Mouse (Mus musculus) liver, embryonic 14.5 days (tissue): ENCODE results near the gene Jmy. TPM values are rescaled to one million over a fixed set of nuclear protein-coding genes. Genes with fewer than 3 reads are reported as not detected.
A peak's percentile ranks its signal among the peaks of the same experiment; 100 is the strongest.

ENCODE experiments used
- ATAC-seq: fragments of 200-750 bp; cut with Nextera tagmentation; 2 replicates; pipeline ENCODE4 v1.8.0; 2017; ENCODE audit warnings: moderate number of reproducible peaks, mild to moderate bottlenecking, moderate library complexity; ENCODE audit not compliant: insufficient read depth
- DNase-seq, 3 experiments: peaks; one replicate each; pipeline ENCODE4 v3.0.0-alpha.2; 2012 to 2013; ENCODE audit warnings: low read depth in 3 of 3, low spot score in 3 of 3
- H3K27ac ChIP-seq: fragments of 300-500 bp; sonication (generic); 2 replicates; pipeline ENCODE4 v1.5.1; 2014; ENCODE audit warnings: moderate library complexity, mild to moderate bottlenecking, control low read depth, inconsistent platforms
- H3K27me3 ChIP-seq: fragments of 300-500 bp; sonication (generic); 2 replicates; pipeline ENCODE4 v1.6.1; 2014; ENCODE audit warnings: mild to moderate bottlenecking, low read length, moderate library complexity; ENCODE audit not compliant: control insufficient read depth, insufficient read depth
- H3K36me3 ChIP-seq: fragments of 300-500 bp; sonication (generic); replicated peaks from 2 replicates; pipeline ENCODE4 v1.6.1; 2014; ENCODE audit warnings: low read depth; ENCODE audit not compliant: control insufficient read depth, insufficient read depth
- H3K4me1 ChIP-seq, 2 experiments: fragments of 200-500 bp in 1 of 2; fragments of 300-500 bp in 1 of 2; sonication (generic) in 1 of 2; replicated peaks; 2 replicates each; pipeline ENCODE4 v1.6.1; 2012 to 2014; ENCODE audit warnings: antibody characterized with exemption in 1 of 2, inconsistent platforms in 1 of 2, low read length in 1 of 2; ENCODE audit not compliant: control insufficient read depth in 2 of 2, insufficient read depth in 2 of 2
- H3K4me2 ChIP-seq: fragments of 300-500 bp; sonication (generic); 2 replicates; pipeline ENCODE4 v1.6.1; 2014; ENCODE audit warnings: low read depth, mild to moderate bottlenecking, control low read depth, moderate library complexity
- H3K4me3 ChIP-seq, 2 experiments: fragments of 200-500 bp in 1 of 2; fragments of 300-500 bp in 1 of 2; sonication (generic) in 1 of 2; 2 replicates each; pipeline ENCODE4 v1.5.1; 2012 to 2014; ENCODE audit warnings: low read depth in 2 of 2, low read length in 2 of 2, mild to moderate bottlenecking in 2 of 2, control low read depth in 1 of 2, inconsistent platforms in 1 of 2, moderate library complexity in 1 of 2; ENCODE audit not compliant: insufficient read depth in 1 of 2
- H3K9ac ChIP-seq: fragments of 300-500 bp; sonication (generic); replicated peaks from 2 replicates; pipeline ENCODE4 v1.6.1; 2014; ENCODE audit warnings: mild to moderate bottlenecking, control low read depth, moderate library complexity
- H3K9me3 ChIP-seq: fragments of 300-500 bp; sonication (generic); 2 replicates; pipeline ENCODE4 v1.6.1; 2016; ENCODE audit warnings: low read length, mixed read lengths; ENCODE audit not compliant: control insufficient read depth
- CTCF ChIP-seq: IDR thresholded peaks from 2 replicates; pipeline ENCODE4 v1.5.1; 2016; ENCODE audit warnings: antibody characterized with exemption, low read depth, control low read depth
- EP300 ChIP-seq: IDR thresholded peaks from 2 replicates; pipeline ENCODE4 v1.6.1; 2016; ENCODE audit warnings: antibody characterized with exemption, low read depth
- WGBS: fragments of 180-500 bp; shearing (Covaris S2); extraction: QIAGEN DNeasy Blood & Tissue Kit; methylation state at CpG from one replicate; pipeline ENCODE4 v1.1.7; 2014; ENCODE audit not compliant: insufficient replicate concordance; 5-methylcytosine and 5-hydroxymethylcytosine counted together
- polyA plus RNA-seq, 2 experiments: library from polyadenylated mRNA; depleted of rRNA in 1 of 2; stranded (reverse) in 1 of 2; unstranded in 1 of 2; fragments of >200 nt; fragmentation: Nextera tagmentation in 1 of 2; extraction: Ambion mirVana in 1 of 2; gene quantifications; 2 replicates each; pipeline versions ENCODE4 v1.2.1 to v1.2.3; 2012 to 2014

The Jmy gene
- polyA plus RNA-seq (2012; rRNA removed) (1.9 and 2.8 TPM in 2 replicates), polyA plus RNA-seq (2014; fragmentation: Nextera tagmentation; extraction: Ambion mirVana) (2.3 TPM in 2 replicates)

- H3K4me3 ChIP-seq = peak within 1 kb of the TSS; percentile 93 to 98
- peaks cover 12% of the 10 kb centered on the region in 2 experiments for H3K4me1 ChIP-seq
- H3K9ac ChIP-seq = peak within 1 kb of the TSS; percentile 92
- no peaks in the 10 kb centered on the region for H3K27me3 ChIP-seq
- no peaks in the 10 kb centered on the region for H3K9me3 ChIP-seq
- TF ChIP-seq CTCF = no peak
- no peak for TF ChIP-seq EP300
- under 1% methylated on average over 105 of the region's 105 CpGs for WGBS
- ATAC-seq (peak; percentile 86), DNase-seq (peak; percentile 66 to 73 (median 72))
- H3K4me2 ChIP-seq = peak within 1 kb of the TSS; percentile 92
- no peaks in the 10 kb centered on the region for H3K36me3 ChIP-seq
- H3K27ac ChIP-seq = peak within 1 kb of the TSS; percentile 85
These were observed at the start of gene Jmy for GRCm38 (mm10) chr13:93499167-93499972. Jmy (minus strand) TSS chr13:93499808.

- no peak for ATAC-seq
- TF ChIP-seq CTCF (no peak), EP300 (no peak)
- Histone ChIP-seq H3K36me3 (no peaks in the 10 kb centered on the region), H3K4me1 (no peaks in the 10 kb centered on the region), H3K9ac (no peak overlapping the region), H3K27me3 (no peaks in the 10 kb centered on the region), H3K9me3 (no peaks in the 10 kb centered on the region), H3K27ac (no peak overlapping the region), H3K4me3 (no peak overlapping the region), H3K4me2 (no peak overlapping the region)
- WGBS = 65% methylated on average over 5 of the region's 5 CpGs
- no peak for DNase-seq
These were observed 48.0 kb upstream of the Jmy start for GRCm38 (mm10) chr13:93547641-93548040.

GRCm38 (mm10) chr13:93546011-93546410 lies 46.4 kb upstream of the Jmy start:
- 45% methylated on average over 1 of the region's 1 CpGs for WGBS
- TF ChIP-seq EP300 (no peak), CTCF (no peak)
- H3K4me2 ChIP-seq = no peak overlapping the region
- H3K4me1 ChIP-seq = no peaks in the 10 kb centered on the region
- no peak overlapping the region for H3K9ac ChIP-seq
- H3K36me3 ChIP-seq = no peaks in the 10 kb centered on the region
- H3K9me3 ChIP-seq = no peaks in the 10 kb centered on the region
- H3K27ac ChIP-seq = no peak overlapping the region
- DNase-seq (no peak), ATAC-seq (no peak)
- no peaks in the 10 kb centered on the region for H3K27me3 ChIP-seq
- no peak overlapping the region for H3K4me3 ChIP-seq

- Histone ChIP-seq H3K9ac (no peak overlapping the region), H3K4me1 (no peaks in the 10 kb centered on the region), H3K9me3 (no peaks in the 10 kb centered on the region), H3K27me3 (no peaks in the 10 kb centered on the region), H3K4me3 (no peak overlapping the region), H3K4me2 (no peak overlapping the region), H3K36me3 (no peaks in the 10 kb centered on the region), H3K27ac (no peak overlapping the region)
- TF ChIP-seq CTCF (no peak), EP300 (no peak)
- no peak for DNase-seq
- no peak for ATAC-seq
These were observed 44.7 kb upstream of the Jmy start for GRCm38 (mm10) chr13:93544274-93544673.

- Histone ChIP-seq H3K9ac (no peak overlapping the region), H3K27me3 (no peaks in the 10 kb centered on the region), H3K4me1 (no peaks in the 10 kb centered on the region), H3K9me3 (no peaks in the 10 kb centered on the region), H3K36me3 (no peaks in the 10 kb centered on the region), H3K4me2 (no peak overlapping the region), H3K4me3 (no peak overlapping the region), H3K27ac (no peak overlapping the region)
- TF ChIP-seq CTCF (no peak), EP300 (no peak)
- WGBS = 53% methylated on average over 4 of the region's 4 CpGs
- no peak for DNase-seq
- no peak for ATAC-seq
These were observed 39.7 kb upstream of the Jmy start for GRCm38 (mm10) chr13:93539311-93539710.
